In genomic region chr4:101340741-101341140, GRCm38 (mm10) we compare ENCODE assay signal across 17 mouse cellular contexts.
DNase-seq lines count a peak whose midpoint lies in the region; TF ChIP-seq lines count a peak whose summit lies in the region.
"Had no signal": no experiment of that assay in that cellular context is flagged by ENCODE, and none has a peak within 500 bp of the region (broad histone marks: within the 10 kb centered on the region; RNA-seq: fewer than 3 reads in every experiment).

No protein-coding gene starts in this region.

- DNase-seq in liver, adult 2 months (ENCODE audit: extremely low read depth, low read depth, low spot score): peak; percentile 92
- DNase-seq in liver (no peak), adipocyte (ENCODE audit: low spot score) (peak; percentile 28)
- DNase-seq in left cerebral cortex, adult 11 months (ENCODE audit: low spot score): no peak
- DNase-seq: adrenal gland, adult 2 months; adrenal gland, adult 8-10 months; adrenal gland, postnatal 10 days; adrenal gland, postnatal 14 days; adrenal gland, postnatal 25 days; adrenal gland, postnatal 36 days; B cell, adult 2 months; cerebellum, adult 11 months; cerebellum, adult 11-12 months; cerebellum, adult 18-20 months; cerebellum, adult 2 months had no signal

- TF ChIP-seq CTCF in liver, adult 2 months (IDR thresholded peaks at IDR 0.05; ENCODE audit: low read depth, low read length): no peak

- no peaks in the 10 kb centered on the region for H3K27me3 ChIP-seq in liver, adult 2 months (ENCODE audit: control insufficient read depth, insufficient read depth, low read length)
- H3K27me3 ChIP-seq: Patski had no signal

- no peak overlapping the region for H3K4me3 ChIP-seq in liver, adult 2 months (ENCODE audit: insufficient read depth, low read depth, low read length)

- H3K9ac ChIP-seq in liver, adult 2 months (ENCODE audit: low read depth, low read length): no peak overlapping the region

- TF ChIP-seq POLR2A in liver, adult 2 months (IDR thresholded peaks at IDR 0.05; ENCODE audit: extremely low read depth, insufficient read depth, low read length): no peak

- H3K4me1 ChIP-seq in liver, adult 2 months (ENCODE audit: control insufficient read depth, insufficient read depth, low read length): peaks cover 20% of the 10 kb centered on the region

- no peaks in the 10 kb centered on the region for H3K79me2 ChIP-seq in liver, adult 2 months (ENCODE audit: control insufficient read depth, insufficient read depth, low read length)

- peaks cover 12% of the 10 kb centered on the region for H3K36me3 ChIP-seq in liver, adult 2 months (ENCODE audit: control insufficient read depth, insufficient read depth, low read length)
- H3K36me3 ChIP-seq: G1E had no signal

- peak overlapping the region; percentile 51 for H3K27ac ChIP-seq in liver, adult 2 months (replicated peaks; ENCODE audit: insufficient read depth, low read depth, low read length)

Comparison
In these comparisons a context has a peak if more than half of its experiments do, and no peak if none do; other contexts are left out.
1. DNase-seq: peak in liver, adult 2 months (single experiment) and adipocyte (single experiment); none in liver (single experiment) and left cerebral cortex, adult 11 months (single experiment).